Mouse (Mus musculus) gastrocnemius, adult 18-20 months (tissue): Measurements from ENCODE around the gene Rars. TPM values are rescaled to one million over a fixed set of nuclear protein-coding genes. Genes with fewer than 3 reads are reported as not detected.
"Not testable (repeated sequence)": the region's sequence is repeated elsewhere in the genome, so short reads cannot be mapped to it uniquely, and the experiment has no call there.

Source experiments
- DNase-seq: peaks from one replicate; pipeline ENCODE4 v3.0.0; 2021; ENCODE audit warnings: low spot score
- total RNA-seq, 2 experiments: library from RNA; stranded (reverse); gene quantifications; 2 replicates each; pipeline ENCODE4 v1.2.3; 2021

Gene Rars
- total RNA-seq, 2 experiments from 2014 or later: 37.3 to 39.1 TPM

- no peak for DNase-seq
Observed at GRCm38 (mm10) chr11:35840282-35840681, 6.0 kb upstream of the Rars start.

GRCm38 (mm10) chr11:35838345-35839338, 4.3 kb upstream of the Rars start:
- DNase-seq: peak; percentile 92

DNA sequence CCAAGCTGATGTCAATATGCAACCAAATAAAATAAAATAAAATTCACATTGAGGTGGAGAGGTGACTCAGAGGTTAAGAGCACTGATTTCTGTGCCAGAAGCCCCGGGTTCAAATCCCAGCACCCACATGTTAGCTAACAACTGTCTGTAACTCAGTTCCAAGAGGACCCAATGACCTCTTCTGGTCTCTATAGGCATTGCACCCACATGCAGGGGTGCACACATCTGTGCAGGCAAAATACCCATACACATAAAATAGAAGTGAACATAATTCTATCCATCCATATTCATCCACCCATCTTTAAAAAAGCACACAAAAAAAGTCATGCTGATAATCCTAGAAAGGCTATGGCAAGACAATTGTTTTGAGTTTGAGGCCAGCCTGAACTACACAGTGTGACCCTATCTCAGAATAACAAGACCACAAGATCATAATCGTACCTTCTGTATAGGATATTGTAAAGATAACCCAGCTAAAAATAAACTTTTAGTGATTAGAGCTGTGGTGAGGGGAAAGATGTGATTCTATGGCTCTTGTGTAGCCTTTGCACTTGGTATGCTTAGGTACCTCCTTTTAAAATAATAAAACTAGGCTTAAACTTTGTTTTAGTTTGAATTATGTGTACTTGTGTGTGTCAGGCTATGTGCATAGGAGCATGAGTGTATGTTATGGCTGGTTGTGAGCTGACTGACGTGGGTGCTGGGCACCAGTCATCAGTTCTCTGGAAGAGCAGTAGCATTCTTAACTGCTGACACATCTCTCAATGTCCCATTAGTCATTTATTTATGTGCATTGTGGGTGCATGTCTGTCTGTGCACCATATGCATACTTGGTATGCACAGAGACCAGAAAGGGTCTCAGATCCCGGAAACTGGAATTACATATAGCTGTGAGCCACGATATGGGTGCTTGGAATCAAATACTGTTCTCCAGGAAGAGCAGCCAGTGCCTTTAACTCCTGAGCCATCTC, 3.1 kb upstream of the Rars start:
- no peak for DNase-seq

- no peak for DNase-seq
Observed at GRCm38 (mm10) chr11:35833270-35833669, 1.0 kb downstream of the Rars start.

- DNase-seq: no peak
Observed at GRCm38 (mm10) chr11:35832139-35832538, 2.2 kb downstream of the Rars start.

DNA sequence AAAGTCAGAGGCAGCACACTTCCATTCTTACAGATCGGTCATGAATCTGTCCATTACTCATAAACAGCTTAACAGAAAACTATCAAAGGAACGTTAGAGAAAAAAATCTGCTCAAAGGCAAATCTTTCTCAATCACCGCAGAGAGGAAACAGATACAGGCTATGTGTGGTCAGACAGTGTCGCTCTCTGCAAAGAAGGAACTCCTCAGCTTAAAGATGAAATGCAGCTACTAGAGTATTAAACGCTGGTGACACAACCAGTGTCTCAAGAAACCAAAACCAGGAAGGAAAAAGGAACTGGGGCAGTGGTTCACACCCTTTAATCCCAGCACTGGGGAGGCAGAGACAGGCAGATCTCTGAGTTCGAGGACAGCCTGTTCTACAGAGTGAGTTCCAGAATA, 6.6 kb downstream of the Rars start:
- DNase-seq: no peak

- DNase-seq: no peak
Observed at GRCm38 (mm10) chr11:35816316-35816715, 18.0 kb downstream of the Rars start.

DNA sequence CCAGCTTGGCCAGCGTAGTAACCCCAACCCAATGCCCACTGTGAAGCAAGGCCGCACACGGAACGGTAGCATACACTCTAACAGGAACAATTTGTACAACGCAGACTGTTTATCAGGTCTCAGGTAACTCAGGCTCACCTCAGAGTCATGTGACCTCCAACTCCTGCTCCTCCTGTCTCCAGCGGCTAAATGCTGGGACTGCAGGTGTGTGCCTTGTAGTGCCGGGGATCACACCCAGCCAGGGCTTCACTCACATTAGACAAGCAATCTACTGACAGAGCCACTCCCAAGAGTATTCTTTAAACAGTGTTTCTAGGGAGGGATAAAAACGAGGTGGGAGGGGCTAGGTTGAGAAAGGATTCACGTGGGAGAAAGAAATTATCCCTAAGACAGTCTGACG, 22.8 kb downstream of the Rars start:
- no peak for DNase-seq

- no peak for DNase-seq
Observed at GRCm38 (mm10) chr11:35801332-35801731, 33.0 kb downstream of the Rars start.

DNA sequence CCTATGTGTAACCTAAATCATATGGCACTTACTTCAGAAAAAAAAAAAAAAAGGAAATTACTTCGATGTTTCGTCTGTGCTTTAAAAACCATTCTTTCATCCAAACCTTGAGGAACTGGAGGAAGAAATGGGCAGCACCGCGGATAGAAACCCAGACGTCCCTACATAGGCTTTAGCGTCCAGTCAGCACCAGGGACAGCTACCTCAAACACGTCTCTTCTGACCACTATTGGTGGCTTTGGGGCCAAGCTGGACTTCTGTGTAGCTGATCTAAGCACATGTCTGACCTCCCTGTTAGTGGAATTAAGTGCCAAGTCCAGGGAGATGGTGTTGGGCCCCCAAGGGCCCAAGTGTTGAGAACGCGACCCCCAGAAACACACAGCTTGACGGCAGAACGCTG, 35.4 kb downstream of the Rars start, which contains the start of gene Fbll1:
Fbll1 (minus strand) TSS at position 11 of the 400 bp plus-strand sequence.
- no peak for DNase-seq

GRCm38 (mm10) chr11:35798495-35798820, 35.8 kb downstream of the Rars start:
- no peak for DNase-seq

- no peak for DNase-seq
Observed at GRCm38 (mm10) chr11:35797751-35798494, 36.4 kb downstream of the Rars start.

DNA sequence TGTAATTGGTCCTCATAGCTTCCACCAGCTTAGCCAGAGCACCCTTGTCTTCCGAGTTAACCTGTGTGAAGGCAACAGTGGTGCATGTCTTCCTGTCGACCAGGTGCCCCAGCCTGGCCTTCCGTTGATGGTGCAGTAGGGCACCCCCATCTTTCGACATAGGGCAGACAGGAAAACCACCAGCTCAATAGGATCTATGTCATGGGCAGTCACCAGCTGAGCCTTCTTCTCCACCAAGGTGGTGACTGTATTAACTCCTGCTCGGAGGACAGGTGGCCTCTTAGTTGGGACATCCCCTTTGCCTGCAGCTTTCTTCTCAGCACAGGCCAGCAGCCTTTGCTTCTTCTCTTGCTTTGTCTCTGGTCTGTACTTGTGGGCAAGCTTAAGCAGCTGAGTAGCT, 41.5 kb downstream of the Rars start:
- not testable (repeated sequence) for DNase-seq

GRCm38 (mm10) chr11:35788443-35788842, 45.9 kb downstream of the Rars start:
- DNase-seq: no peak

DNA sequence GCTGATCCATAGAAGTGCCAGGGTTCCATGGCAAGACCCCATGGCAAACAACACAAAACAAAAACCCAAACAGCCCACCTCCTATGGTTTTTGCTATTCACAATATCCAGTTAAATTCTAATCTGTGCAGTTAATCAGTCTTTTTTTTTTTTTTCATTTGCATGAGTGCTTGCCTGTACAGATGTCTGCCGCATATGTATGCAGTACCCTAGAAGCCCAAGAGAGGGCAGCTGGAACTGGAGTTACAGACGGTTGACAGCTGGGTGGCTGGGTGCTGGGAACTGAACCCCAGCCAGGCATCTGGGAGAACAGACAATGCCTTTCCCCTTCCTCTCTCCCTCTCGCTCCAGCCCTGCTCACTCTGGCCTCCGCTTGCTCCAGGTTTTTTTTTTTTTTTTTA, 49.8 kb downstream of the Rars start:
- DNase-seq: no peak

- no peak for DNase-seq
Observed at GRCm38 (mm10) chr11:35784002-35784401, 50.3 kb downstream of the Rars start.

GRCm38 (mm10) chr11:35783038-35783437, 51.3 kb downstream of the Rars start:
- no peak for DNase-seq

GRCm38 (mm10) chr11:35782444-35782843, 51.9 kb downstream of the Rars start:
- DNase-seq: no peak

DNA sequence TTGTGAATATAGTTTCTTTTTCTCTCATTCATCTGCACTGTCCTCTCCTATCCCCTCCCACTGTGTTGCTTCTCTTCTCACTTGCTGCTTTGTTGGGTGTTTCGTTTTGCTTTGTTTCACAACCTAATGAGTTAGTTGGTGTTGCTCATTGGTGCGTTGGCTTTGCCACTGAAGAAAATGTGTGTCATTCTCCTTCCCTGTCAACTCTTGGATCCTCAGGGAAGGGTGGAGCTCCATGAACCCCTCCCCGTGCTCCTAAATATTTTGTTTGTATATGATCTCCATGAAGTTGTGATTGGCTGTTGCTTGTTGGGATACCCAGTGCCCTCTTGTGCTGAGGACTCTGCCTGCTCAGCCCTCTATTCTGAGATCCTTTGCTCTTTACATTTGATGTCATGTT, 54.0 kb downstream of the Rars start:
- no peak for DNase-seq

DNA sequence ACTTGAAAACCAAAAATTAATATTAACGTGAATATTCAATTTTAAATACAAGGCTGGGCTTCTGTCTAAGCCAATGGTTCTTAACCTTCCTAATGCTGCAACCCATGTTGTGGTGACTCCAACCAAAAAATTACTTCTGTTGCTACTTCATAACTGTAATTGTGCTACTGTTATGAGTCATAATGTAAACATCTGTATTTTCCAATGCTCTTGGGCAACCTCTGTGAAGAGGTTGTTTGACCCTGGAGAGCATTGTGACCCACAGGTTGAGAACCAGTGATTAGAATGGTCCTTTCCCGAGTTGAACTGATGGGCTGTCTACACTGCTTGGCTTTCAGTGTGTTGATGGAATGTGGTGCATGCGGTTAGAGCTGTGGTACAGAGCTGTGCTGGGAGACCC, 57.9 kb downstream of the Rars start:
- no peak for DNase-seq

DNA sequence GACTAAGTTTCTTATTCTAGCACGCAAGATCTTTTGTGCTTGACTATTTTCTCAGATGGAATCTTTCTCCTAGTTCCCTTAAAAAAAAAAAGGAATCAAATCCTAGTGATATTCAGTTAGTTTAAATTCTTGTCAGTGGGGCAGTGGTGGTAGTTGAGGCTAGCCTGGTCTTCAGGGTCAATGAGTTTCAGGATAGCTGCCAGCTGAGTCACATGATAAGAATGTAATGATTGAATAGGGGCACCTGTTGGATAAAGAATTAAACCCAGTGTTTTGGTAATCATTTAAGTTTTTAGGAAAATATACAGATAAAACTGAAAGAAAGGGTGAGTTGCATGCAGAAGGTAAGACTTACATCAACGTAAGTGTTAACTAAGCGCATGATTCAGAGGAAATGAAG, 58.7 kb downstream of the Rars start:
- DNase-seq: no peak
